Mouse (Mus musculus) stomach, embryonic 14.5 days (tissue): ENCODE measurements around the gene Imp4. TPM values are rescaled to one million over a fixed set of nuclear protein-coding genes. Genes with fewer than 3 reads are reported as not detected.
"Not testable (repeated sequence)": the region's sequence is repeated elsewhere in the genome, so short reads cannot be mapped to it uniquely, and the experiment has no call there.

Experiments used
- ATAC-seq: fragments of 200-750 bp; cut with Nextera tagmentation; 2 replicates; pipeline ENCODE4 v1.8.0; 2017; ENCODE audit warnings: low read depth, moderate TSS enrichment; ENCODE audit not compliant: insufficient number of reproducible peaks, insufficient read depth, low FRiP score
- H3K27ac ChIP-seq: fragments of 300-500 bp; sonication (generic); 2 replicates; pipeline ENCODE4 v1.5.1; 2014; ENCODE audit warnings: mild to moderate bottlenecking, low read length, moderate library complexity, mixed read lengths
- H3K27me3 ChIP-seq: fragments of 300-500 bp; sonication (generic); 2 replicates; pipeline ENCODE4 v1.6.1; 2014; ENCODE audit warnings: low read length, control low read depth, mixed read lengths; ENCODE audit not compliant: control insufficient read depth, insufficient read depth
- H3K36me3 ChIP-seq: fragments of 300-500 bp; sonication (generic); 2 replicates; pipeline ENCODE4 v1.6.1; 2014; ENCODE audit warnings: mild to moderate bottlenecking, control low read depth, low read length, moderate library complexity, mixed read lengths; ENCODE audit not compliant: control insufficient read depth, insufficient read depth
- H3K4me1 ChIP-seq: fragments of 300-500 bp; sonication (generic); 2 replicates; pipeline ENCODE4 v1.6.1; 2014; ENCODE audit warnings: low read length, control low read depth, mixed read lengths; ENCODE audit not compliant: control insufficient read depth, insufficient read depth
- H3K4me2 ChIP-seq: fragments of 300-500 bp; sonication (generic); replicated peaks from 2 replicates; pipeline ENCODE4 v1.6.1; 2014; ENCODE audit warnings: low read depth, low read length, control low read depth
- H3K4me3 ChIP-seq: fragments of 300-500 bp; sonication (generic); 2 replicates; pipeline ENCODE4 v1.5.1; 2014; ENCODE audit warnings: low read depth, low read length, control low read depth
- H3K9ac ChIP-seq: fragments of 300-500 bp; sonication (generic); replicated peaks from 2 replicates; pipeline ENCODE4 v1.6.1; 2014; ENCODE audit warnings: low read depth, mild to moderate bottlenecking, control low read depth, low read length, moderate library complexity, mixed read lengths
- H3K9me3 ChIP-seq: fragments of 300-500 bp; sonication (generic); 2 replicates; pipeline ENCODE4 v1.6.1; 2016; ENCODE audit warnings: low read depth, low read length, control low read depth; ENCODE audit not compliant: control insufficient read depth
- WGBS: fragments of 180-500 bp; shearing (Covaris S2); extraction: QIAGEN DNeasy Blood & Tissue Kit; methylation state at CpG from one replicate; pipeline ENCODE4 v1.1.7; 2014; 5-methylcytosine and 5-hydroxymethylcytosine counted together
- polyA plus RNA-seq: library from polyadenylated mRNA; unstranded; fragments of >200 nt; fragmentation: Nextera tagmentation; extraction: Ambion mirVana; gene quantifications from 2 replicates; pipeline ENCODE4 v1.2.1, GENCODE M21; 2014

The Imp4 gene
- polyA plus RNA-seq, 1 experiment from 2014 or later, result 83.4 TPM

DNA sequence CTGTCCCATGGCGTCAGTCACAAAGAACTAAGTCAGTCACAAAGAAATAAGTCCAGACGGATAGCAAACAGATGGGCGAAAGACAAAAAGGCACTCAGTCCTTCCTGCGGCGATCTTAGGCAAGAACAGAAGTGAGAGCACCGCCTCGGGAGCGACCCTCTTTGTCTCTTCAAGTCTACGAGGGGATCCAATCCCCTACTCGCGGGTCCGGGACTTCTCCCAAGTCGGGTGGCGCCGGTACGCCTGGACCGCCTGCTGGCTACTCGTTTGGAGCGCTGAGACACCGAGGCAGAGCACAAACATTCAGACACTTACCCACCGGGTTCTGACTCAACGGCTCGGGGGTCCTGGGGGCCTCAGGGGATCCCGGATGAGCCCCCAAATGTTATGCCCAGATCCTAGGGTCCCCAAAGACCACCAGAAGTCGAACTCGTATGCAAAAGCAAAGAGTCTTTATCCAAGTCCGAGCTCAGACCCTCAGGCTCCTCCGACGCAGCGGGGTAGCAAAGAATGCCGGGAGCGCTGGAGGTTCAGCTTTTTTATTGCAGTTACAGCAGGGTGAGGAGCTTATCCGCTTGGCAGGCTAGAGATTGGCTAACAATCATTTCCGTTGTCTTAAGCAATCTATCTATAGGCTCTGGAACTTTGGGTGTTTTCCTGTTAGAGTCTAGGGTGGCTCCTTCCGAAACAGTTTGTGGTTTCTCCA is 6.7 kb upstream of the Imp4 start:
- ATAC-seq, result peak; percentile 29; the same call in 1 of the 2 replicates
- peak overlapping the region; percentile 41 for H3K4me3 ChIP-seq
- H3K36me3 ChIP-seq, result no peaks in the 10 kb centered on the region; the same call in 1 of the 2 replicates
- H3K4me1 ChIP-seq, result peaks cover 7% of the 10 kb centered on the region; the same call in 1 of the 2 replicates
- peak overlapping the region; percentile 30; the same call in 1 of the 2 replicates for H3K9ac ChIP-seq
- no peaks in the 10 kb centered on the region for H3K27me3 ChIP-seq
- peak overlapping the region; percentile 70 for H3K4me2 ChIP-seq
- peaks cover 26% of the 10 kb centered on the region for H3K9me3 ChIP-seq
- peak overlapping the region; percentile 74 for H3K27ac ChIP-seq
- 11% methylated on average over 35 of the region's 35 CpGs for WGBS

DNA sequence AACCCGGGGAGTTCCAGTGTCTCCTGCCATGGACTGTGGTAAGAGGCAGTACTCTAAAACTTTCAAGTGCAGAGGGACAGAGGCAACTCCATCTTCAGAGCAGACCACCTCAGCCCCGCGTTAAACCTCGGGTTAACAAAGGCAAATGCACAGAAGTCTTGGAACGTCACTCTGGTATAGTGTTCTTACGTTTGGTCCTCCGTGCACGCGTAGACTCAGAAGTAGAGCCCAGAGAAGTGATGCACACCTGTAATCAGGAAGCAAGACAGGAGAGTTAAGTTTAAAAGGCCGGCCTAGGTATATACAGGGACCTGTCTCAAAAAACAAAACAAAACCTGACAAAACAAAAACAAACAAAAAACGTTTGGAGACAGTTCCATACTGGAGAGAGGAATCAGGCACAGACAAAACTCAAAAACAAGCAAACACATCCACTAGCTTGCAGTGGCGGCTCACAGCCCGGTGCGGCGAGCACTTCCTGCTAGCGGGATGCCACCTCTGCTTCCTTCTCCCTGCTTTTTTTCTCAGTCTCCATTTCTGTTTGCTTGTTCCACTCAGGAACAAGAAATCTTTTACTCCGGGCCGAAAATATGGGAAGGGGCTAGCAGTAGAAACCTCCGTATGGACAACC is 5.6 kb upstream of the Imp4 start:
- H3K9ac ChIP-seq, result no peak overlapping the region; the same call in 1 of the 2 replicates
- no peak for ATAC-seq

DNA sequence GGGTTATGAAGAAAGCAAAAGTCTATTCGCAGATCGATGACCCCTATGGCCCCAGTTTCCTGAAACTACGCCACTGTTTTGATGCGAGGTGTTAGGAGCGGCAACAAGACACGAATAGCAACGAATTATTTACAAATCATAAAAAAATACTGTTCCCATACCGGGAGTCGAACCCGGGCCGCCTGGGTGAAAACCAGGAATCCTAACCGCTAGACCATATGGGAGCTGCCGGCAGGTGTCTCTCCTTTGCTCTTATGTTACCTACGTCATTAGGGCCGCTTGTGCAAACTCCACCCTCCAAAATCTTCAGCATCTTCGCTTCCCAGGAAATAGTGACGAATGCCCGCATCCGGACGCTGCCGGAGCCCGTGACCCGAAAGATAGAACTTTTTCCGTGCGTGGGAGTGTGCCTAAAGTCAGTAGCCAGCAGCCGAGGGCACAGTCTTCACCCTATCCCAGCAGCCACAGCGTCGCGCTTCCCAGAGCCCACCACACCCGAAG is 4.9 kb upstream of the Imp4 start:
- under 1% methylated on average over 30 of the region's 30 CpGs for WGBS
- H3K4me1 ChIP-seq, result peaks cover 7% of the 10 kb centered on the region; the same call in 1 of the 2 replicates
- H3K9ac ChIP-seq, result peak overlapping the region; percentile 32; the same call in 1 of the 2 replicates
- H3K4me2 ChIP-seq, result peak overlapping the region; percentile 70
- H3K9me3 ChIP-seq, result peaks cover 21% of the 10 kb centered on the region
- H3K27me3 ChIP-seq, result no peaks in the 10 kb centered on the region
- H3K36me3 ChIP-seq, result no peaks in the 10 kb centered on the region; the same call in 1 of the 2 replicates
- ATAC-seq, result peak; percentile 15
- H3K27ac ChIP-seq, result peak overlapping the region; percentile 82
- peak overlapping the region; percentile 58 for H3K4me3 ChIP-seq

More for the DNA sequence above, 5.6 kb upstream of the Imp4 start:
- Histone ChIP-seq H3K27ac (peak overlapping the region; percentile 58; the same call in 1 of the 2 replicates), H3K4me1 (peaks cover 7% of the 10 kb centered on the region; the same call in 1 of the 2 replicates), H3K36me3 (no peaks in the 10 kb centered on the region; the same call in 1 of the 2 replicates), H3K9me3 (peaks cover 25% of the 10 kb centered on the region), H3K27me3 (no peaks in the 10 kb centered on the region), H3K4me3 (peak overlapping the region; percentile 58), H3K4me2 (peak overlapping the region; percentile 70)
- 7% methylated on average over 19 of the region's 19 CpGs for WGBS

DNA sequence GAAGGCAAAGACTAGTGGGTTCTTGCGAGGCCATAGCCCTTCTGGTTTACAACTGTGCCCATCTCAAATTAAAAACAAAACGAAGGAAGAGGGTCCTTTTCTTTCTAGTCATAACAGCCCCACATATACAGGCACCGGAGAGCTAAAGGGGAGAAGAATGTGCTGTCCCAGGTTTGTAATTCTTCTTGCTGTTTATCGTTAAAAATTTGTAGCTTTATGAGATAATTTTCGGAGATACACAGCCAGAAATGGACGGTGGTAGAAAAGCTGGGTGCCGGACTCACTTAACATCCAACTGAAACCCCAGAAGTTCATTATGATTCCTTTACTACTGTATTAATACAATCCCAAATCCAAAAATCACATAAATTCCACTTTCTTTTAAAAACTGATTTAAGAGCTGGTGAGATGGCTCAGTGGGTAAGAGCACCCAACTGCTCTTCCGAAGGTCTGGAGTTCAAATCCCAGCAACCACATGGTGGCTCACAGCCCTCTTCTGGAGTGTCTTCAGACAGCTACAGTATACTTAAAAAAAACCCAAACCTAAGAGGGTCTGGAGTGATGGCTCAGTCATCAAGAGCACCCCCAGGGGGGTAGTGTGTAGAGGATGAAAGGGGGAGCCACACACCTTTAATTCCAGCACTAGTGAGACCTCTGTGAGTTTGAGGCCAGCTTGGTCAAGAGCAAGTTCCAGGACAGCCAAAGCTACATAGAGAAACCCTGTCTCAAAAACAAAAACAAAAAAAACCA is 4.1 kb upstream of the Imp4 start:
- 27% methylated on average over 8 of the region's 8 CpGs for WGBS
- Histone ChIP-seq H3K27ac (peak overlapping the region; percentile 82), H3K27me3 (no peaks in the 10 kb centered on the region), H3K36me3 (no peaks in the 10 kb centered on the region; the same call in 1 of the 2 replicates), H3K9ac (no peak overlapping the region), H3K4me1 (peaks cover 7% of the 10 kb centered on the region; the same call in 1 of the 2 replicates), H3K4me2 (peak overlapping the region; percentile 70), H3K4me3 (peak overlapping the region; percentile 58), H3K9me3 (peaks cover 16% of the 10 kb centered on the region)
- ATAC-seq, result no peak

DNA sequence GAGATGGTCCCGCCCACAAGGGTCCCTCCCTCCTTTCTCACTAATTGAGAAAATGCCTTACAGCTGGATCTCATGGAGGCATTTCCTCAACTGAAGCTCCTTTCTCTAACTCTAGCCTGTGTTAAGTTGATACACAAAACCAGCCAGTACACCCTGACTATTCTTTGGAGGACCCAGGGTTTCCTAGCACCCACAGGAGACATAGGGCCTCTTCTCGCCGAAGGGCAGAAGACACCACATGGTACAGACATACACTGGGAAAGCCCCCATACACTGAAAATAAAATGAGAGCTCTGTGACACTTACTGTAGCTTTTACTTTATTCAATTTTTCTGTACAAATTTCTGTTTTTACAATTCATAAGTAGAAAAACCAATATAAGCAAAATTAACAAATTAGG is 3.3 kb upstream of the Imp4 start:
- Histone ChIP-seq H3K9me3 (peaks cover 8% of the 10 kb centered on the region), H3K27ac (no peak overlapping the region), H3K4me3 (no peak overlapping the region), H3K36me3 (no peaks in the 10 kb centered on the region; the same call in 1 of the 2 replicates), H3K9ac (no peak overlapping the region), H3K27me3 (no peaks in the 10 kb centered on the region), H3K4me2 (no peak overlapping the region), H3K4me1 (peaks cover 7% of the 10 kb centered on the region; the same call in 1 of the 2 replicates)
- 83% methylated on average over 3 of the region's 3 CpGs for WGBS
- ATAC-seq, result no peak

DNA sequence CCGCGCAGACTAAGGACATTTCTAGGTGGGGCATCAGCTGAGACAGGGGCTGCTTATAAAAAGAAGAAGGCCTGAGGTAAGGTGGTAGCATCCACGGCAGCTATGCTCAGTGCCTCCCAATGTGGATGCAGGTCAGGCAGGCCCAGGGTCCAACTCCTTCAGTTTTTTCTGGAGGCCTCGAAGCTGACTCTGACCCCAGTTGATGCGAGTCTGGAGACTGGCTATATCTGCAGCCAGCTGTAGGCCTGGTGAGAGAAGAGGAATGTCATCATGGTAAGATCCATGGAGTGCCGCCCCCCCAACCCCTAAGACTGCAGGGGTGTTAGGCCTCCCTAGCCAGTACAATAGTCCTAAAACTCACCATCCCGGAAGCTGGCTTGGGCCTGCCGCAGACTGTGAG is 2.3 kb upstream of the Imp4 start:
- not testable (repeated sequence) for ATAC-seq, H3K4me2 ChIP-seq, H3K27me3 ChIP-seq, H3K27ac ChIP-seq, H3K9ac ChIP-seq, H3K4me3 ChIP-seq, H3K9me3 ChIP-seq, H3K4me1 ChIP-seq, H3K36me3 ChIP-seq
- 96% methylated on average over 8 of the region's 8 CpGs for WGBS

DNA sequence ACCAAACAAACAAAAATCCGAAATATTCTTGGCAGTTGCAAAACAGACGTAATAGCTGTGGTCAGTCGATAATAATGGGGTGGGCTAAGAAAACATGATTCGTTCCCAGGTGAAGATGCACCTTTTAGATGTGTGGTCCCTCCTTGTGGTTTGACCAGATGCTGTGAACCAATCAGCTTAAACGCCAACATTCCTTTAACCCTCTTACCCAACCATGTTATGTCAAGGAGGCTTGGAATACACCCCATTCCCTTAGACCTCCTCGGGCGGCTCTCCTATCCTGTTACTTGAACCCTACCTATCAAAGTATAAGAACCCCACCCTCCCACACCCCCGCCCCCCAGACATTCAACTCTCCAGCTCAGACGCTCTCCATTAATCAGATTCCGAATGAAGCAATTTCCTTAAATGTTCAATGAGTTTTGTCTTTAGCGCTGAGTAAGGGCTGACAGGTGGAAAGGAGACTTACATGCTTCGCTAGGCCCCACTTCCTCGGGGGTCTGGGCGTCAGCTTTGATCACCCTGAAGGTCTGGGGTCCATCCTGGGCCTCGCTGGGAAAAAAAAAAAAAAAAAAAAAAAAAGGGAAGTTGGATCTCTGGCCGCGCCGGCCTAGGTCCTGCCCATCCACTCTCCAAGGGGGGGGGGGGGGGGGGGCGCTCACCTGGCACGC is 1.1 kb upstream of the Imp4 start:
- Histone ChIP-seq H3K9ac (peak overlapping the region; percentile 42; the same call in 1 of the 2 replicates), H3K4me2 (peak overlapping the region; percentile 66), H3K27me3 (no peaks in the 10 kb centered on the region), H3K9me3 (no peaks in the 10 kb centered on the region), H3K4me3 (peak overlapping the region; percentile 71), H3K36me3 (peaks cover 16% of the 10 kb centered on the region), H3K4me1 (peaks cover 5% of the 10 kb centered on the region; the same call in 1 of the 2 replicates), H3K27ac (no peak overlapping the region)
- WGBS, result 43% methylated on average over 15 of the region's 20 CpGs
- no peak for ATAC-seq
